Mouse (Mus musculus): ENCODE results near the gene Acer1. TPM values are rescaled to one million over a fixed set of nuclear protein-coding genes. Genes with fewer than 3 reads are reported as not detected.
A peak's percentile ranks its signal among the peaks of the same experiment; 100 is the strongest.

Gene Acer1
- total RNA-seq, 2 experiments from 2014 or later: not detected

DNA sequence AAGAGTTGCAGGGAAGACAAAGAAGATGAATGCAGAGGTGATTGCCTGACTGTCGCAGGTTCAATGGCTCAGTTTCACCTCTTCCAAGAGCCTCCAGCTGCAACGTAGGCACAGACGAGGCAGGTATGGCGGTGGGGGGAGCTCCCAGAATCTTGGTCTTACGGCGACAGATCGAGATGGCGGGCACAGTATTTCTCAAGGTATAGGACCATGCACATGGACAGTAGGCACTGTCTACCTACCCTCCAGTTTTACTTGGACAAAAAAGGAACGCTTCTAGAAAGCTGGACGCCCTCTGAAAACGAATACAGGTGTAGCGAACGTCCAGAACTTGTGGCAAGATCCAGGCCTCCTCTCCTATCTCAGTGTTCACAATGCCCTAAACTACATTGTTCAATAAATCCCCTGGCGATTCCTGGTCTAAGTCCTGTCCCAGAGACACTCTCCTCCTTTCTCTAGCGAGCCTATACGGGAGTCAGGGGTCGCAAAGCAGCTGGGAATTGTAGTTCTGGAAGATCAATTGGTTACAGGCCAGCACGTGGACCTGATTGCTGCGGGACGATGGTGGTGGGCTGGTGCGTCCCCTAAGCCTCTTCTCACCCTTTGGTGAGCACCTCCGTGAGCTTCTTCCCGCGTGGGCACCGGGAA is 7.7 kb upstream of the Acer1 start:
- DNase-seq (ENCODE audit: low spot score in 2 of 2): peak in 1 of 2 experiments; percentile 91

DNA sequence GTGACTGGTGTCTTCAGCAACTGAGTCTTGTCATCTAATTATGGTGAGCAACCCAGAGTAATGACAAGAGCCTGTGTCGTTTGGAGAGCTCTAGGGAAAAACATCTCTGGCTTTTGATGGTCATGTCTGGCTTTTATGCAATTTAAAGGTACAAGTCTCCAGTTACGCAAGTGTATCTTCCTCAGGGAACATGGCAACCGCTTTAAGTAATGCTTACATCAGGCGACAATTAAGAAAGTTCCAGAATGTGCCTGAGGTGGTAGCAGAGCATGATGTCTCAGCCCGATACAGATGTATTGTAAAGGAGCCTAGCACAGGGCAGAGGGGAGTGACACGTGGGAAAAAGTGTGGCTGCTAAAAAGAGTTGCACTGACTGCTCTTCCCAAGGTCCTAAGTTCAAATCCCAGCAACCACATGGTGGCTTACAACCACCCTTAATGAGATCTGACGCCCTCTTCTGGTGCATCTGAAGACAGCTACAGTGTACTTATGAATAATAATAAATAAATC is 7.0 kb upstream of the Acer1 start:
- no peak for DNase-seq (ENCODE audit: low spot score in 2 of 2)

DNA sequence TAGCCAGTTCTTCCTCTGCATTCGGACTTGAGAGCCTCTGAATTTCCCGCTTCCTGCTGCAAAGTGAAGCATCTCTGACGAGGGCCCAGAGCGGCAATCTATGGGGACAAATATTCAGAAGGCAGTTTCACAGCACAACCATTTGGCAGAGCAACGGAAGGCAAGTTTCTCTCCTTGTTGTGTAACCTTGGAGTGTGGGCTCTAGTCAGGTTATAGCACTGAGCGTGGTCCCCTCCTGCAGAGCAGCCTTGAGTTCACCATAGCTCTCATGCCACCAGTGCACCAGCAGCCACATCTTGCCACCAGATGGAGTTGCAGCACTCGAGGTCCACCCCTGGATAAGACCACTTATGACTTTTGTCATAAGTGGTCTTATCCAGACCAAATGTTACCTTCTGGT is 6.5 kb upstream of the Acer1 start:
- no peak for DNase-seq (ENCODE audit: low spot score in 2 of 2)

DNA sequence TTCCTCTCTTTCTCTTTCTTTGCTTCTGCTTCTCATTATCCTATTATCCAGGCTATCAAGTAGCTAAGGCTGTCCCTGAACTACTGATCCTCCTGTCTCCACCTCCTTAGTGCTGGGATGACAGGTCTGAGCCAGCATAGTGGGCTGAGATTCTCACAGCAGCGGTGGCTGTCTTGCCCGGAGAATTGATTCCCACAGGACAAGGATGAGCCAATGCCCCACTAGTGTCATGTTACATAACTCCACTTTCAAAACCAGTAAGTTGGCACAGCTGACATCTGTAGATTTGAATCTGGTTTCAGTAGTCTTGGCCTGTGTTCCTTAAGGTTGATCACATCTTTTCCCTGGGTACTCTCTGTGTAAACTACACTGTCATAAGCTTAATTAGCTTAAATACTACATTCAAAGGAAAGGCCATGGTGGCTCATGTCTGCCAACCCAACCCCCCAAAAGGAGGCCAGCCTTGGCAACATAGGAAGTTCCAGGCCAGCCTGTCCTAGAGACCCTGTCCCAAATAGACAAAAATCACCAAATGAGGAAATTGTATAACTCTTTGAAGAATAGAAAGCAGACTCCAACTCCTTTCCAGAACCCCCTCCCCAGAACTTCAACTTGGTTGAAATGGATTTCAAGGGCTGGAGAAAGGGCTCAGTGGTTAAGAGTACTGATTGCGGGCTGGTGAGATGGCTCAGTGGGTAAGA is 4.3 kb upstream of the Acer1 start:
- no peak for DNase-seq (ENCODE audit: low spot score in 2 of 2)

DNA sequence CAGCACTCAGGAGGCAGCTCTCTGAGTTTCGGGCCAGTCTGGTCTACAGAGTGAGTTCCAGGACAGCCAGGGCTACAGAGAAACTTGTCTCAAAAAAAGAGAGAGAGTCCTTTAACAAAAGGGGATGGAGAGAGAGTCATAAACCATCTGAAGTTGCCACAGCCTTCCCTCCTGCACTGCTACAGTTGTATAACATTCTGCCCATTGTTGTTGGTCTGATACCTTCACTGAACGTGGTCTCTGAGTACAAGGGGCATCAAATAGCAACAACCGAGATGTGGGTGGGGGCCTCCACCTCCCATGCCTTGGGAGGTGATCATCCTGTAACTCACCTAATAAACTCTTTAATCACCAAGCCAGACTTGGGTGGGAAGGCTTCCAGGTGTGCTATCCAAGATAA is 3.7 kb upstream of the Acer1 start:
- DNase-seq (ENCODE audit: low spot score in 2 of 2): no peak

DNA sequence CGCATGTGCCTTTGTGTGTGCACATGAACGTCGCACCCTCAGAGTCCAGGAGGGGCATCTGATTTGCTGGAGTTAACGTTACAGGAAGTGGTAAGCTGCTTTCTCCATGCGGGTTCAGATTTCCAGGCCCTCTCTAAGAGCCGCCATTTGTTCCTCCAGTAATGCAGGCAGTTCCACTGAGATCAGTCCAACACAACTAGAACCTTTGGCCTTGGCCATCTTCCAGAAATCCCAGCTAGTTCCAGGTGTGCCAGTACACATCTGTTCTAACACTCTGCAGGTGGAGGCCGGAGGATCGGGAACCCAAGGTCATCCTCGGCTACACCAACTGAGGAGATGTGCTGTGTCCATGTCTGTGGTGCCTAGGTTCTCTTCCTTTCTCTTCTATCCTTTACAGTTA is 3.0 kb upstream of the Acer1 start:
- no peak for DNase-seq (ENCODE audit: low spot score in 2 of 2)

DNA sequence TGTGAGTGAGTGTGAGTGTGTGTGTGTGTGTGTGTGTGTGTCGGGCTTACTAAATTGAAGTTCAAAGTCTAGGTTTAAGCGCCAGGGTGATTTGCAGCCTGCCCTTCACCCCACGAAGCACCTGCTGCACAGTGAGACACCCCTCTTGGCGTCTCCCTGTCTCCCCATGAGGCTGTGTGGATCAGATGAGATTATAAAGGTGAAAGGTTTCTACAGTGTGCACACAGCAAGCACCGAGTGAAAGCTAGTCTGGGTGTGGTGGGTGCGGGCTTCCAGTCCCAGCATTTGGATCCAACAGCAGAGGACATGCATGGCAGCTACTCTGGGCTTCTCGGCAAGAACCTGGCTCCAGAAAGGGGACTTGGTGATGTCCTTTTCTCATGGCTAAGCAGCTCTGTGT is 877 bp downstream of the Acer1 start:
- no peak for DNase-seq (ENCODE audit: low spot score in 2 of 2)

DNA sequence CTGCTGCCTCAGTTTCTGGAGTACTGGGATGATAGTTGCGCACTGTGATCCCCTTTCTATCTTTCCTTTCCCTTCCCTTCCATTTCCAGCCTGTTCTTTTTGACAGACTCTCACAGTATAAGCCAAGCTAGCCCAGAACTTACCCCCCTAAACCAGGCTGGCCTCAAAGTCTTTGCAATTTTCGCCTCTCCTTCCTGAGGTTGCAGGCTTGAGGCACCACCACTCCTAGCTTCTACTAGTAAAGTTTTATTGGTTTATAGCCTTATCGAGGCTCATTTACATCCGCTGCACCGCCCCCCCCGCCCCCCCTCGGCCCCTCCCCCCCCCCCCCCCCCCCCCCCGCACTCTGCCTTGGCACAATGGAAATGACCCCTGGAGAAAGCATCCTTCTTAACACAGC is 2.4 kb downstream of the Acer1 start:
- no peak for DNase-seq (ENCODE audit: low spot score in 2 of 2)

DNA sequence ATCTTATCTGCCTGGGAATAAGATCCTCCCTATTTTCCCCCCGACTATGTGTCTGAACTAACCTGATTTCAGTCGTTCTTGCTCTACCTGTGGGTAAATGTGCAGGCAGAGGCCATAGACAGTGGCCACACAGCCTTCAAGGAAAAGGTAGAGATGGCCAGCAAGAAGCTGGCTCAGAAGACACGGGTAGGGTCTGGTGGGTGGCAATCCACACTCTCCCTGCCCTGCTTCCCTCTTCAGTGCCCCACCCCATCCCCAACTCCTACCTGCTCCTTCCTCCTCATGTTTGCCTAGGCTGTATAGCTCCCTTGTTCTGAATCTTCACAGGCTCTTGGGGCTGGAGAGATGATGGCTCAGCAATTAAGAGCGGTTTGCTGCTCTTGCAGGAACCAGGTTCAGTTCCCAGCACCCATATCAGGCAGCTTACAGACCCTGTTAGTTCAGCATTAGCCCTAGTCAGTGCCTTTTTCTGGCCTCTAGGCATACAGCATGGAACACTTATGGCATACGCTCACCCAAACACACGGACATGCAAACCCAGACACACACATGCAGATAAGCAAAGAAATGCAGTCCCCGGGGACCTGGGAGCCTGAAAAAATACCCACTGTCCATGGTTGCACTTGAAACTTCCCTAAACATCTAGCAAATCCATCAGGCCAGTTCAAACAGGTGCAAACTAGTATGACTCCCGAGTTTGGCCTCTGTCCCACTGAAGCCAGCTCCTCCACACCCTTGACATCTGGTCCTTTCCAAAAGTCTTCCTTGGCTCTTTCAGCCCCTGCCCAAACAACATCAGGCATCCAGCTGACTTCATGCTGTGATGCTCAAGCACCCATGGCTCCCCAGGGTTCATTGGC is 5.2 kb downstream of the Acer1 start:
- DNase-seq (ENCODE audit: low spot score in 2 of 2): no peak

DNA sequence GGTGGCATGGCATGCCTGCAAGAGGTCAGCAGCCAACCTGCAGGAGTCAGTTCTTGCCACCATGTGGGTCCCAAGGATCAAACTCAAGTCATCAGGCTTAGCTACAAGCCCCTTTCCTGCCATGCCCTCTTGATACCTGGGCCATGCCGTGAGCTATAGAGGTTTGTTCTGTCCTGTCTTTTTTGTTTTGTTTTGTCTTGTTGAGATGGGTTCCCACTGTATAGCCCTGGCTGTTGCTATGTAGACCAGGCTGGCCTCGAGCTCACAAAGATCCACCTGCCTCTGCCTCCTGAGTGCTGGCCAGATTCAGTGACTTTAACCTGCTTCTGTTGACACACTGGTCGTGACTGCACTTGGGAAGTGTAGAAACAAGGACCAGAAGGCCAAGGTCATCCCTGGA is 6.5 kb downstream of the Acer1 start:
- no peak for DNase-seq (ENCODE audit: low spot score in 2 of 2)

DNA sequence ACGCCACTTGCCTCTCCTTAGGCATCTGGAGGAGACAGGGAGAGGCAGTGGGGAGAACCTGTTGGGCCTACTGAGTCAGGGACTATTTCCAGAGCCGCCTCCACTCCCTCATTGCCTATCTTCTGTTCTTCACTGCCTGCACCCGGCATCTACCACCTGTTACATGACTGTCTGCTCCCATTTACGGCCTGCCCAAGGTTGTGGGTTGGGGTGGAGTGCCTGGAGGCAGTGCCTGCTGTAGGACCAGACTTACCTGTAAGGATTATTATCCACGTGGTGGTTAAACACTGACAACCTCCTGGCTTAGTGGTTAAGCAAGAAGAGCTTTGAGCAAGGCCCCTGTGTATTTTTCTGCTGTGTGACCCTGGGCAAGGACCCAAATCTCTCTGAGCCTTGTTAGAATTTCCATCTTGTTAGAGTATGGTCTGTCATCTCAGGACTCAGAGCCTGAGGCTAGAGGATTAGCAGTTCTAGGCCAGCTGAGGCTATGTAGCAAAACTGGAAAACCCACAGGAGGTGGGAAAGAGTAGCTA is 7.2 kb downstream of the Acer1 start:
- no peak for DNase-seq (ENCODE audit: low spot score in 2 of 2)

DNA sequence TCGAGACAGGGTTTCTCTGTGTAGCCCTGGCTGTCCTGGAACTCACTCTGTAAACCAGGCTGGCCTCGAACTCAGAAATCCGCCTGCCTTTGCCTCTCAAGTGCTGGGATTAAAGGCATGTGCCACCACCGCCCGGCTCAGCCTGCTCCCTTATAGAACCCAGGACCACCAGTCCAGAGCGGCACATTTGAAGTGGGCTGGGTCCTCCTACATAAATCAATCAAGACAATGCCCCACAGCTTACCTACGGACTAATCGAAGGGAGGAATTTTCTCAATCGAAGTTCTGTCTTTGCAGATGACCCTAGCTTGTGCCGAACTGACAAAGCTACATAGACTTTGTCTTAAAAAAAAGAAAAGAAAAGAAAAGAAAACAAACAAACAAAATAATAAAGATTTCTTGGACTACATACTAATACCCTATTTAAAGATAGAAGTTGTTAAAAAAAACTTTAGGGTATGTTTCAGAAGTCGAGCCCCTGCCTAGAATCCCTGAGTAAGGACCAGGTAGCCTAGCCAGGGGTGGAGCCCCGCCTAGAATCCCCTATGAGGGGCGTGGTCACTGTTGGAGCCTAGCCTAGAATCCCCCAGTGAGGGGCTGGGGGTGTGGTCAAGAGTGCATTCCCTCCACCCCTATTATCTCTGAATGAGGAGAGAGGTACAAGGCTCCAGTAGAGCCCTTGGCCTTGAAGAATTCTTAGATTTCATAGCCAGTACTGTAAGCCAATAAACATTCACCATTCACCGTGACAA is 7.8 kb downstream of the Acer1 start:
- DNase-seq (ENCODE audit: low spot score in 2 of 2): no peak

DNA sequence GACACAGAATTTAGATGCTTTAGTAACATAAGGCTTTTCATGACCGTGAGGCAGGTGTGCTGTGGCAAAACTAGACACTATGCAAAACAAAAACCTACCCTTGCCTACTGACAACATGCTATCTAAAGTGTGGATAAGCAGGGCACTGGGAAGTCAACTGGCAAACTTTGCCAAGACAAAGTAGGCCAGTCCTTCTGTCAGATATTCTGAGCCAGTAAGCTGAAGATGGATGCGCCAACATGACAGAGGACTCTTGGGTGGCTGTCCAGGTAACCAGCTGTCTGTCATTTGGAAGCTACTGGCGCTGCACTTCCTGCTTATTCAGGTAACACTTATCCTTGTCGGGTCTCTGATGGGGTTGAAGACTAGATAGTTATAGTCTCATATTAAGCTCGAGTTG is 11.8 kb downstream of the Acer1 start:
- no peak for DNase-seq (ENCODE audit: low spot score in 2 of 2)

DNA sequence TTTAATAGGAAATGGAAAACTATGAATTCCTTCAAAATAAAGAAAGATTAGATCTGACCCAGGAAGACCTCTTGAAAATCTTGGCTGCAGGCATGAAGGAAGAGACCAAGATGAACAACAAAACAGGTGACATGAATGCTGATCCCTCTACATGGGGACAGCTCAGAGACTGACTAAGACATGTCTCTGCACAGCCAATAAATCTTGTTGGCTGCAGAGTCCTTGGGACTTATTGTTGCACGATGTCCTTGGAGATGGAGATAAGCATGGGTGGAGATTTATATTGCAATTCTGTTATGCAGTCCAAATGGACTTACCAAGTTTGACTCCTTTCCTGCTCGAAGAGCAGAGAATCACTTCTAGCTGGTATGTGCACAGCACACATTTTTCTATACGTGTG is 12.6 kb downstream of the Acer1 start:
- no peak for DNase-seq (ENCODE audit: low spot score in 2 of 2)

DNA sequence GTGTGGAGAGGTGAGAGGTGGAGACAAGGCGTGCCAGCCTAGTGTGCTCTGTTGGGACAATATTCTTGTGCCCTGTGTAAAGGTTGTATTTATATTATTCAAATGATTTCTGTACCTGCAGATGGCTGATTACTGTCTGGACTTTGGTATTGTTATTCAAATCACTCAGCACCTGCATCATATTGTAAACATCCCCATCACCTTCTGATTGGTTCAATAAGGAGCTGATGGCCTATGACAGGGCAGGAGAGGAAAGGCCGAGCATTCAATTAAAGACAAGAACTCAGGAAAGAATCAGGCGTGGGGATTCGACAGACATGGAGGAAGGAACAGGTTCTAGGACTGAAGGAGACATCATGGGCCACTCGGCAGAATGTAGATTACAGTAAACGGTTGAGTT is 18.3 kb downstream of the Acer1 start:
- DNase-seq (ENCODE audit: low spot score in 2 of 2): no peak

DNA sequence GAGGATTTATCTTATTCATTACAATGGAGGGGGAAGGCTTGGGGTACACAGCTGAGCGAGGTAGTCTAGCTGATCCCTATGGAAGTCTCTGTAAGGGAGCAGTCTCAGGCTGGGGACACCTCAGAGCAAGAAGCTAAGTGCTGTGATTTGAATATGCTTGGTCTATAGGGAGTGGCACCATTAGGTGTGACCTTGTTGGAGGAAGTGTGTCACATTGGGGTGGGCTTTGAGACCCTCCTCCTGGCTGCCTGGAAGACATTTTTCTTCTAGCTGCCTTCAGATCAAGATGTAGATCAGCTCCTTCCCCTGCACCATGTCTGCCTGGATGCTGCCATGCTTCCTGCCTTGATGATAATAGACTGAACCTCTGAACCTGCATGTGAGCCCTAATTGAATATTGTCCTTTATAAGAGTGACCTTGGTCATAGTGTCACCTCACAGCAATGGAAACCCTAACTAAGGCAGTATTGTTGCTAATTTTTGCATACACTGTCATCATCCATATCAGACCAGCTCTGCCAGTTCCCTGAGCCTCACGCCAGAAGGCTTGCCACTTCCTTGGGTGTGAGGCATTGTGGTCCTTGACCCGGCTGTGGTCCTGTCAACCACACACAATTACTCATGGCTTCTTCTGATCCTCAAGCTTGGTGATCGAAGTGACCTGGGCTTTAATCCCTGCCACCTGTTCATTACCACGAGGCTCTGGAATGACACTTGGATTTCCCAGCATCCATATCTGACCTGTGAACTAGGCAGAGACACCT is 19.1 kb downstream of the Acer1 start:
- DNase-seq (ENCODE audit: low spot score in 2 of 2): no peak

DNA sequence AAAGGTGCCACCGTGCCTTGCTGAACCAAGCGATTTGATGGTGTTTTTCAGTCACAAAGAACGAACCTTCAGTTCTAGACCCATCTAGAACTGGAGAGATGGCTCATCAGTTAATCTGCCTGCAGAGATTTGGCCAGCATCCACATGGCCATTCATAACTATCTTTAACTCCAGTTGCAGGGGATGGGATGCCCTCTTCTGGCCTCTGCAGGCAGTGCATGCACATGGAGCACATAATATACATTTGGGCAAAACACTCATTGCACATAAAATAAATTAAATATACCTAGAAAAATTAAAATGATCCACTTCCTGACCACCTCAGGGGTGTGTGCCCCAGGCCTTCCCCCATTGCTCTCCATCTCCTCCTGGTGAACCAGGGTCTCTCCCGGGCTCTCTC is 20.0 kb downstream of the Acer1 start:
- DNase-seq (ENCODE audit: low spot score in 2 of 2): no peak

DNA sequence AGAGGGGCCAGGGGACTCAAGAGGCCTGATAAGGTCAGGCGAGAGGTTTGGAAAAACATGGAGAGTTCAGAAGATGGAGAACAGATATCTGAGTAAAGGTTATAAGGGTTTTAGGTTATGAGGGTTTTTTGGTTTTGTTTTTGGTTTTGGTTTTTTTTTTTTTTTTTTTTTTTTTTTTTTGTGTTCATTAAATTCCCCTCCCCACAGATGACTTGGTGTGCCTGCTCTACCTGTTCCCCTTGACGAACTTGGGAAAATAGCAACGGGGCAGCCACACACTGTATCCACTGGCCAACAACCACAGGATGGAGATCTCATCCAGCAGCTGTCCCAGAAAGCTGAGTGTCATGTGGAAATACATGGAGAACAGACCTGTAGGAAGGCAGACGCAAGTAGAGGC is 23.3 kb downstream of the Acer1 start:
- DNase-seq (ENCODE audit: low spot score in 2 of 2): no peak

DNA sequence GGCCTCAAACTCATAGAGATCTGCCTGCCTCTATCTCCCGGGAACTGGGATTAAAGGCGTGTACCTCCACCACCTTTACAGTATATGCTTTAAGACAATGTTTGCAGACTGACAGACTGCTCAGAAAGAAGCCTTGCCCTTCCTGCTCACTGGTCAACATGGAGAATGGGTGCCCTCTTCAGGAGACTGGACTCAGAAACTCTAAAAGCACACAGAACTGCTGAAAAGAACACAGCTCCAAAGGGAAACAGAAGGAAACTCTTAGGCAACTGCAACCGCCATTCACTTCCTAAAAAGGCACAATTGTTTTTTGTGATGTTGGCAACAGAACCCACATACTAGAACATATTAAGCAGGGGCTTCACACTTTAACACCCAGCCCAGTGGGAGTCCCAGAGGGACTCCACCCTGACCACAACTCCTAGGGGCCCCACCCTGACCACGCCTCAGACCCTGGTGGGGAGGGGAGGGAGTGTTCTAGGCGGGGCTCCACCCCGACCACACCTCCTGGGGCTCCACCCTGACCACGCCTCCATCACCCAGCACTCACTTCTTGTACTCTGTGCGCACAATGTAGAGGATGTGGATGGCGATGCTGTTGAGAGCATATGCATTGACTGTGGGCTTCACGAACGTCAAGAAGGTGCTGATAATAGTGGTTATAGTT is 24.0 kb downstream of the Acer1 start:
- DNase-seq (ENCODE audit: low spot score in 2 of 2): no peak

DNA sequence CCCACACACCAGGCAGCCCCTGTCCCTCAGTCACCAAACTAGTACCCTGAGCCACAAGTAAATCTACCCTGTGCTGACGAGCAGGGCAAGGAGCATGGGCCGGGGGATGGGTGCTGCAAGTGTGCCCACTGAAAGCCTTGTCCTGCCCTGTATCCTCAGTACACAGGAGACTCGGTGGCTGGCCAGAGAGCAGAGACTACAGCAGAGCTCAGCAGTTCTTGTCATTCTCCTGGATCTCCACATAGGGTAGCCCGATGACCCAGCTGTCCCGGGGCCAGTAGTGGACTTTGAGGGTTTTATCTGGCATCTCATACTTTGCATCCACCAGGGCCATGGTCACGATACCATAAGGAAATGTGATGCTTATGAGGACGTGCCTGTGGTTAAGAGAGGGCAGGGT is 27.1 kb downstream of the Acer1 start:
- DNase-seq (ENCODE audit: low spot score in 2 of 2): no peak
